ENCODE assay signal across 8 mouse cellular contexts in genomic region chr4:122954680-122955411, GRCm38 (mm10). TPM values are rescaled to one million over a fixed set of nuclear protein-coding genes. Genes with fewer than 3 reads are reported as not detected.
A peak's percentile ranks its signal among the peaks of the same experiment; 100 is the strongest.
DNase-seq lines count a peak whose midpoint lies in the region; ATAC-seq lines count a peak whose summit lies in the region.

No protein-coding gene starts in this region.

- H3K27ac ChIP-seq in kidney, embryonic 14.5 days (ENCODE audit: low read depth, low read length) = peak overlapping the region; percentile 56; the same call in 1 of the 2 replicates
- peak overlapping the region; percentile 77 for H3K27ac ChIP-seq in limb, embryonic 15.5 days
- peak overlapping the region; percentile 82 for H3K27ac ChIP-seq in neural tube, embryonic 14.5 days (ENCODE audit: low read depth, low read length)

- H3K4me2 ChIP-seq in kidney, embryonic 14.5 days (replicated peaks; ENCODE audit: low read depth, low read length) = peak overlapping the region; percentile 44
- H3K4me2 ChIP-seq in limb, embryonic 15.5 days = peak overlapping the region; percentile 45
- peak overlapping the region; percentile 48 for H3K4me2 ChIP-seq in neural tube, embryonic 14.5 days (ENCODE audit: low read depth, low read length)

- H3K27me3 ChIP-seq in kidney, embryonic 14.5 days (ENCODE audit: control insufficient read depth, insufficient read depth, low read length) = no peaks in the 10 kb centered on the region
- peaks cover 15% of the 10 kb centered on the region for H3K27me3 ChIP-seq in erythroblast, embryonic 14.5 days (ENCODE audit: control insufficient read depth)
- no peaks in the 10 kb centered on the region for H3K27me3 ChIP-seq in limb, embryonic 15.5 days
- no peaks in the 10 kb centered on the region for H3K27me3 ChIP-seq in neural tube, embryonic 14.5 days (ENCODE audit: control insufficient read depth, insufficient read depth, low read length)

- H3K9ac ChIP-seq in kidney, embryonic 14.5 days (ENCODE audit: low read depth, low read length) = 0 out of 2 replicates have a peak overlapping the region, but pooled peaks have one; percentile 23
- H3K9ac ChIP-seq in limb, embryonic 15.5 days = no peak overlapping the region
- H3K9ac ChIP-seq in neural tube, embryonic 14.5 days (replicated peaks; ENCODE audit: low read depth, low read length) = peak overlapping the region; percentile 29

- WGBS in kidney, embryonic 14.5 days = 72% methylated on average over 5 of the region's 5 CpGs
- WGBS in limb, embryonic 15.5 days = 56% methylated on average over 5 of the region's 5 CpGs
- WGBS in neural tube, embryonic 14.5 days = 67% methylated on average over 5 of the region's 5 CpGs

- H3K9me3 ChIP-seq in kidney, embryonic 14.5 days (ENCODE audit: control insufficient read depth, low read length) = no peaks in the 10 kb centered on the region
- H3K9me3 ChIP-seq in erythroblast, embryonic 14.5 days (ENCODE audit: control insufficient read depth, low read length) = no peaks in the 10 kb centered on the region
- no peaks in the 10 kb centered on the region for H3K9me3 ChIP-seq in limb, embryonic 15.5 days
- H3K9me3 ChIP-seq in neural tube, embryonic 14.5 days (ENCODE audit: control insufficient read depth, low read length) = no peaks in the 10 kb centered on the region

- H3K36me3 ChIP-seq in kidney, embryonic 14.5 days (ENCODE audit: control insufficient read depth, insufficient read depth, low read length) = no peaks in the 10 kb centered on the region; the same call in 1 of the 2 replicates
- H3K36me3 ChIP-seq in erythroblast, embryonic 14.5 days (ENCODE audit: control insufficient read depth) = no peaks in the 10 kb centered on the region
- peaks cover 16% of the 10 kb centered on the region for H3K36me3 ChIP-seq in limb, embryonic 15.5 days
- 0 out of 2 replicates have a peak, but pooled peaks cover 4% of the 10 kb centered on the region for H3K36me3 ChIP-seq in neural tube, embryonic 14.5 days (ENCODE audit: control insufficient read depth, insufficient read depth, low read length)

- peak; percentile 41 for ATAC-seq in kidney, embryonic 14.5 days (ENCODE audit: low FRiP score, low TSS enrichment)
- peak; percentile 21 for ATAC-seq in limb, embryonic 15.5 days (ENCODE audit: insufficient number of reproducible peaks, low FRiP score, low TSS enrichment, low read depth)
- ATAC-seq in neural tube, embryonic 14.5 days (ENCODE audit: low read depth) = peak; percentile 34
- ATAC-seq in megakaryocyte progenitor cell, adult 5-6 weeks (replicated peaks; ENCODE audit: poor library complexity) = no peak

- DNase-seq in kidney, postnatal 10 days = no peak
- no peak for DNase-seq in adrenal gland, adult 2 months
- no peak for DNase-seq in cerebellum, adult 11 months

- peak overlapping the region; percentile 20; the same call in 1 of the 2 replicates for H3K4me3 ChIP-seq in kidney, embryonic 14.5 days (ENCODE audit: low read length)
- H3K4me3 ChIP-seq in erythroblast, embryonic 14.5 days (replicated peaks) = peak overlapping the region; percentile 25
- H3K4me3 ChIP-seq in limb, embryonic 15.5 days = peak overlapping the region; percentile 25
- H3K4me3 ChIP-seq in neural tube, embryonic 14.5 days (ENCODE audit: low read depth, low read length) = peak overlapping the region; percentile 24; the same call in 1 of the 2 replicates

- peaks cover 11% of the 10 kb centered on the region for H3K4me1 ChIP-seq in kidney, embryonic 14.5 days (ENCODE audit: control insufficient read depth, insufficient read depth, low read length)
- H3K4me1 ChIP-seq in erythroblast, embryonic 14.5 days (ENCODE audit: control insufficient read depth) = peaks cover 20% of the 10 kb centered on the region
- H3K4me1 ChIP-seq in limb, embryonic 15.5 days = peaks cover 34% of the 10 kb centered on the region
- peaks cover 14% of the 10 kb centered on the region; the same call in 1 of the 2 replicates for H3K4me1 ChIP-seq in neural tube, embryonic 14.5 days (ENCODE audit: control insufficient read depth, insufficient read depth, low read length)

RNA-seq across cellular contexts. Expression of gene Mfsd2a, which starts 6.1 kb away (rescaled TPM):
- 3.1 and 3.4 TPM in 2 replicates for polyA plus RNA-seq in kidney, embryonic 14.5 days (2014; fragmentation: Nextera tagmentation; extraction: Ambion mirVana)
- polyA plus RNA-seq in erythroblast, embryonic 14.5 days (2012) = not detected in 2 replicates
- polyA plus RNA-seq in limb, embryonic 15.5 days (2015; fragmentation: Nextera tagmentation; extraction: Ambion mirVana) = 16.0 and 18.3 TPM in 2 replicates
- polyA plus RNA-seq in neural tube, embryonic 14.5 days (2014; fragmentation: Nextera tagmentation; extraction: Ambion mirVana) = 25.5 and 27.8 TPM in 2 replicates
- total RNA-seq in megakaryocyte progenitor cell, adult 5-6 weeks (2015) = 0.10 and 0.22 TPM in 2 replicates
- 0.20 TPM in 1 of 2 replicates, not detected in the other for total RNA-seq in megakaryocyte progenitor cell, adult 5-6 weeks (2017)
- total RNA-seq in adrenal gland, adult 2 months (2021) = 10 to 100 TPM in 1 of 2 experiments, 1 to 10 TPM in 1; 3.7 to 28.5 TPM
- polyA plus RNA-seq in adrenal gland, adult 2 months (2012; rRNA removed) = 0.46 and 0.62 TPM in 2 replicates

RNA-seq across cellular contexts. Expression of gene Mycl, which starts 40.6 kb away (rescaled TPM):
- 7.9 and 13.8 TPM in 2 replicates for polyA plus RNA-seq in kidney, embryonic 14.5 days (2014; fragmentation: Nextera tagmentation; extraction: Ambion mirVana)
- polyA plus RNA-seq in erythroblast, embryonic 14.5 days (2012) = 0.02 TPM in 1 of 2 replicates, not detected in the other
- 25.2 and 29.5 TPM in 2 replicates for polyA plus RNA-seq in limb, embryonic 15.5 days (2015; fragmentation: Nextera tagmentation; extraction: Ambion mirVana)
- polyA plus RNA-seq in neural tube, embryonic 14.5 days (2014; fragmentation: Nextera tagmentation; extraction: Ambion mirVana) = 60.9 and 70.8 TPM in 2 replicates
- total RNA-seq in megakaryocyte progenitor cell, adult 5-6 weeks (2015) = 0.12 and 0.54 TPM in 2 replicates
- 0.54 and 2.0 TPM in 2 replicates for total RNA-seq in megakaryocyte progenitor cell, adult 5-6 weeks (2017)
- total RNA-seq in adrenal gland, adult 2 months (2021) = 1 to 10 TPM; 1.6 to 2.6 TPM
- polyA plus RNA-seq in adrenal gland, adult 2 months (2012; rRNA removed) = 0.54 and 1.2 TPM in 2 replicates
